Mouse (Mus musculus): ENCODE results near the gene Rps6kb1.
A peak's percentile ranks its signal among the peaks of the same experiment; 100 is the strongest.

- TF ChIP-seq HCFC1 (IDR thresholded peaks at IDR 0.05; ENCODE audit: low read depth, low read length) (no peak), CTCF (conservative IDR thresholded peaks at IDR 0.05 in 1 of 2, IDR thresholded peaks at IDR 0.05 in 1 of 2; ENCODE audit: low read depth in 2 of 2, low read length in 2 of 2) (no peak), EP300 (IDR thresholded peaks at IDR 0.05; ENCODE audit: low read length) (no peak), POLR2A (IDR thresholded peaks at IDR 0.05; ENCODE audit: low read depth, low read length) (peak; percentile 7; the same call in 1 of the 2 replicates), CHD1 (IDR thresholded peaks at IDR 0.05; ENCODE audit: low read depth, low read length) (no peak), ETS1 (conservative IDR thresholded peaks at IDR 0.05; ENCODE audit: low read depth, low read length) (no peak), ZNF384 (IDR thresholded peaks at IDR 0.05; ENCODE audit: low read depth, low read length) (no peak), USF1 (IDR thresholded peaks at IDR 0.05; ENCODE audit: low read depth, low read length) (no peak), POLR2AphosphoS2 (IDR thresholded peaks at IDR 0.05; ENCODE audit: low read depth, low read length) (no peak; the same call in 1 of the 2 replicates)
Observed at GRCm38 (mm10) chr11:86497356-86497755, 47.2 kb downstream of the Rps6kb1 start.
